In genomic region chr4:53544889-53545288, GRCm38 (mm10) we compare ENCODE assay signal across 14 mouse cellular contexts.
DNase-seq lines count a peak whose midpoint lies in the region; ATAC-seq and TF ChIP-seq lines count a peak whose summit lies in the region.
"Had no signal": no experiment of that assay in that cellular context is flagged by ENCODE, and none has a peak within 500 bp of the region (broad histone marks: within the 10 kb centered on the region; RNA-seq: fewer than 3 reads in every experiment).

No protein-coding gene starts in this region.

- WGBS in kidney, adult 2 months = 52% methylated on average over 1 of the region's 1 CpGs
- WGBS in kidney, embryonic 16.5 days = 88% methylated on average over 1 of the region's 1 CpGs
- 68% methylated on average over 1 of the region's 1 CpGs for WGBS in lung, postnatal 0 days
- WGBS in heart, postnatal 0 days = 64% methylated on average over 1 of the region's 1 CpGs
- WGBS in stomach, postnatal 0 days = 86% methylated on average over 1 of the region's 1 CpGs

- peak; percentile 55 for DNase-seq in kidney, adult 2 months
- DNase-seq in lung, postnatal 0 days (ENCODE audit: low spot score) = no peak
- DNase-seq in lung, postnatal 4 days = no peak
- peak; percentile 62 for DNase-seq in heart, postnatal 0 days (ENCODE audit: low spot score)
- DNase-seq in stomach, postnatal 0 days (ENCODE audit: low spot score) = no peak
- DNase-seq in frontal cortex, postnatal 36 days (ENCODE audit: low spot score in 2 of 2) = no peak
- DNase-seq: cerebellum, postnatal 10 days; forebrain, postnatal 0 days; lung, postnatal 10 days had no signal

- peaks cover 3% of the 10 kb centered on the region for H3K36me3 ChIP-seq in kidney, adult 2 months (ENCODE audit: control insufficient read depth, insufficient read depth, low read length)
- peaks cover 23% of the 10 kb centered on the region for H3K36me3 ChIP-seq in kidney, embryonic 16.5 days (ENCODE audit: insufficient read depth, low read length)
- H3K36me3 ChIP-seq in lung, postnatal 0 days (ENCODE audit: insufficient read depth, low read length) = 0 out of 2 replicates have a peak, but pooled peaks cover 13% of the 10 kb centered on the region
- 0 out of 2 replicates have a peak, but pooled peaks cover 16% of the 10 kb centered on the region for H3K36me3 ChIP-seq in heart, postnatal 0 days (replicated peaks; ENCODE audit: control insufficient read depth, insufficient read depth, low read length)
- peaks cover 7% of the 10 kb centered on the region; the same call in 1 of the 2 replicates for H3K36me3 ChIP-seq in stomach, postnatal 0 days (ENCODE audit: control insufficient read depth, insufficient read depth, low read length)

- no peaks in the 10 kb centered on the region for H3K4me1 ChIP-seq in kidney, adult 2 months (ENCODE audit: control insufficient read depth, insufficient read depth, low read length)
- no peaks in the 10 kb centered on the region for H3K4me1 ChIP-seq in kidney, embryonic 16.5 days (ENCODE audit: insufficient read depth, low read length)
- H3K4me1 ChIP-seq in lung, postnatal 0 days (ENCODE audit: insufficient read depth, low read depth, low read length) = no peaks in the 10 kb centered on the region
- peaks cover 5% of the 10 kb centered on the region for H3K4me1 ChIP-seq in heart, postnatal 0 days (ENCODE audit: control insufficient read depth, insufficient read depth)
- no peaks in the 10 kb centered on the region for H3K4me1 ChIP-seq in stomach, postnatal 0 days (replicated peaks; ENCODE audit: control insufficient read depth, insufficient read depth)
- H3K4me1 ChIP-seq: embryonic facial prominence, embryonic 10.5 days; hindbrain, embryonic 13.5 days; limb, embryonic 13.5 days; midbrain, embryonic 12.5 days had no signal

- H3K27me3 ChIP-seq in kidney, adult 2 months (replicated peaks; ENCODE audit: control insufficient read depth, insufficient read depth, low read length) = no peaks in the 10 kb centered on the region
- H3K27me3 ChIP-seq in kidney, embryonic 16.5 days (ENCODE audit: insufficient read depth, low read length) = no peaks in the 10 kb centered on the region
- no peaks in the 10 kb centered on the region for H3K27me3 ChIP-seq in lung, postnatal 0 days (replicated peaks; ENCODE audit: insufficient read depth, low read length)
- no peaks in the 10 kb centered on the region for H3K27me3 ChIP-seq in heart, postnatal 0 days (ENCODE audit: control insufficient read depth, insufficient read depth, low read length)
- H3K27me3 ChIP-seq in stomach, postnatal 0 days (ENCODE audit: control insufficient read depth, insufficient read depth, low read length) = no peaks in the 10 kb centered on the region
- H3K27me3 ChIP-seq: hindbrain, embryonic 13.5 days; limb, embryonic 13.5 days; midbrain, embryonic 12.5 days had no signal

- H3K4me3 ChIP-seq in kidney, adult 2 months (ENCODE audit: insufficient read depth, low read depth, low read length) = no peak overlapping the region
- no peak overlapping the region for H3K4me3 ChIP-seq in kidney, embryonic 16.5 days (ENCODE audit: low read length)
- no peak overlapping the region for H3K4me3 ChIP-seq in lung, postnatal 0 days (ENCODE audit: low read depth, low read length)
- no peak overlapping the region for H3K4me3 ChIP-seq in heart, postnatal 0 days (ENCODE audit: low read depth, low read length)
- H3K4me3 ChIP-seq in stomach, postnatal 0 days (ENCODE audit: low read depth, low read length) = no peak overlapping the region
- H3K4me3 ChIP-seq: embryonic facial prominence, embryonic 10.5 days; hindbrain, embryonic 13.5 days; limb, embryonic 13.5 days; midbrain, embryonic 12.5 days had no signal

- no peak overlapping the region for H3K9ac ChIP-seq in kidney, embryonic 16.5 days (replicated peaks; ENCODE audit: low read length)
- H3K9ac ChIP-seq in lung, postnatal 0 days (replicated peaks; ENCODE audit: low read depth) = no peak overlapping the region
- H3K9ac ChIP-seq in heart, postnatal 0 days (replicated peaks; ENCODE audit: low read depth, low read length) = no peak overlapping the region
- H3K9ac ChIP-seq in stomach, postnatal 0 days (ENCODE audit: low read length) = no peak overlapping the region
- H3K9ac ChIP-seq: forebrain, postnatal 0 days; hindbrain, embryonic 13.5 days; limb, embryonic 13.5 days; midbrain, embryonic 12.5 days had no signal

- no peak for TF ChIP-seq EP300 in lung, postnatal 0 days (IDR thresholded peaks at IDR 0.05)
- TF ChIP-seq EP300 in heart, postnatal 0 days (IDR thresholded peaks at IDR 0.05; ENCODE audit: low read depth) = no peak
- no peak for TF ChIP-seq EP300 in stomach, postnatal 0 days (optimal IDR thresholded peaks at IDR 0.05)

- ATAC-seq in kidney, embryonic 16.5 days (ENCODE audit: low FRiP score, low TSS enrichment) = no peak
- ATAC-seq in lung, postnatal 0 days = no peak
- ATAC-seq in heart, postnatal 0 days (ENCODE audit: insufficient read depth, low read depth) = peak; percentile 79; the same call in 1 of the 2 replicates
- ATAC-seq in stomach, postnatal 0 days (ENCODE audit: low FRiP score, low TSS enrichment) = no peak
- ATAC-seq: forebrain, postnatal 0 days had no signal

- TF ChIP-seq POLR2A in kidney, adult 2 months (IDR thresholded peaks at IDR 0.05; ENCODE audit: low read depth, low read length) = no peak

- no peak overlapping the region for H3K27ac ChIP-seq in kidney, adult 2 months (ENCODE audit: insufficient read depth, low read depth, low read length)
- H3K27ac ChIP-seq in kidney, embryonic 16.5 days (ENCODE audit: low read length) = no peak overlapping the region
- no peak overlapping the region for H3K27ac ChIP-seq in lung, postnatal 0 days (ENCODE audit: low read length)
- H3K27ac ChIP-seq in heart, postnatal 0 days (ENCODE audit: low read depth) = no peak overlapping the region
- H3K27ac ChIP-seq in stomach, postnatal 0 days (replicated peaks) = no peak overlapping the region
- H3K27ac ChIP-seq: embryonic facial prominence, embryonic 10.5 days; hindbrain, embryonic 13.5 days; limb, embryonic 13.5 days; midbrain, embryonic 12.5 days had no signal

- TF ChIP-seq CTCF in kidney, adult 2 months (conservative IDR thresholded peaks at IDR 0.05; ENCODE audit: insufficient read depth, insufficient read length, low read depth, low read length) = peak; percentile 30; the same call in 1 of the 2 replicates
- TF ChIP-seq CTCF in lung, postnatal 0 days (IDR thresholded peaks at IDR 0.05) = peak; percentile 54
- TF ChIP-seq CTCF in heart, postnatal 0 days (IDR thresholded peaks at IDR 0.05; ENCODE audit: low read depth) = peak; percentile 71
- TF ChIP-seq CTCF in stomach, postnatal 0 days (IDR thresholded peaks at IDR 0.05; ENCODE audit: low read depth) = peak; percentile 49

- H3K9me3 ChIP-seq in kidney, embryonic 16.5 days (ENCODE audit: low read length) = no peaks in the 10 kb centered on the region
- no peaks in the 10 kb centered on the region for H3K9me3 ChIP-seq in lung, postnatal 0 days (ENCODE audit: low read length)
- no peaks in the 10 kb centered on the region for H3K9me3 ChIP-seq in heart, postnatal 0 days (replicated peaks; ENCODE audit: control insufficient read depth, low read length)
- H3K9me3 ChIP-seq in stomach, postnatal 0 days (ENCODE audit: control insufficient read depth, low read length) = no peaks in the 10 kb centered on the region
- H3K9me3 ChIP-seq: embryonic facial prominence, embryonic 10.5 days; hindbrain, embryonic 13.5 days; limb, embryonic 13.5 days; midbrain, embryonic 12.5 days had no signal

- no peak overlapping the region for H3K4me2 ChIP-seq in kidney, embryonic 16.5 days (replicated peaks; ENCODE audit: low read depth, low read length)
- no peak overlapping the region for H3K4me2 ChIP-seq in lung, postnatal 0 days (replicated peaks; ENCODE audit: low read depth, low read length)
- no peak overlapping the region for H3K4me2 ChIP-seq in heart, postnatal 0 days (ENCODE audit: low read depth, low read length)
- no peak overlapping the region for H3K4me2 ChIP-seq in stomach, postnatal 0 days (replicated peaks; ENCODE audit: low read depth)
- H3K4me2 ChIP-seq: hindbrain, embryonic 13.5 days; limb, embryonic 13.5 days; midbrain, embryonic 12.5 days had no signal

Comparison
In these comparisons a context has a peak if more than half of its experiments do, and no peak if none do; other contexts are left out.
1. DNase-seq: peak in kidney, adult 2 months (single experiment) and heart, postnatal 0 days (single experiment); none in lung, postnatal 0 days (single experiment), lung, postnatal 4 days (0 of 2), stomach, postnatal 0 days (single experiment) and frontal cortex, postnatal 36 days (0 of 2).
2. Peak in every context shown above with its lines, with median percentiles within 50 percentile points of each other: CTCF ChIP-seq.